In the genomic region with DNA sequence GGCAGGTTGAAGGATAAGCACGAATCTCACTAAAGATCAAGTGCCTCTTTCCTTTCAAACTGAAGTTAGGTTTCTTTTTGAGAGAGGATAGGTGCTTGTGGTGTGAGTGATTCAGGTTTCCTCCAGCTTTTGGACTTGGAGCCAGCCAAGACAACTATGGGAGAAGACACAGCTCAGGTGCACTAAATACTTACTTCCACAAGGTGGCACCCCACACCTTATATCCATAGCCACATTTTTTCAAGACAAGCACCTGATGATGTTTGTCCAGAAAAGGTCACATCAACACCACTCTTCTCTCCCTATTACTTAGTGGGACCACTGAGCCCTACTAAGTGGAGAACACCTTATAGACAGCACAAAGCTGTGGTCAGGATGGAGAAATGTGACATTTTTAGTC, we compare ENCODE assay signal across 8 mouse cellular contexts. TPM values are rescaled to one million over a fixed set of nuclear protein-coding genes. Genes with fewer than 3 reads are reported as not detected.
DNase-seq lines count a peak whose midpoint lies in the region; ATAC-seq and TF ChIP-seq lines count a peak whose summit lies in the region.

No protein-coding gene starts in this region.

- no peaks in the 10 kb centered on the region for H3K36me3 ChIP-seq in heart, embryonic 10.5 days
- no peaks in the 10 kb centered on the region for H3K36me3 ChIP-seq in thymus, adult 2 months (ENCODE audit: control insufficient read depth, insufficient read depth, low read length)
- H3K36me3 ChIP-seq in stomach, postnatal 0 days (ENCODE audit: control insufficient read depth, insufficient read depth, low read length), result no peaks in the 10 kb centered on the region

- no peak for TF ChIP-seq POLR2A in thymus, adult 2 months (IDR thresholded peaks at IDR 0.05; ENCODE audit: control insufficient read depth, extremely low read depth, insufficient read depth, low read length, poor library complexity)

- H3K9ac ChIP-seq in stomach, postnatal 0 days (ENCODE audit: low read length), result no peak overlapping the region

- 5% methylated on average over 1 of the region's 1 CpGs for WGBS in heart, embryonic 10.5 days
- 0% methylated on average over 1 of the region's 1 CpGs for WGBS in thymus, adult 2 months
- WGBS in stomach, postnatal 0 days, result 9% methylated on average over 1 of the region's 1 CpGs

- no peaks in the 10 kb centered on the region for H3K9me3 ChIP-seq in heart, embryonic 10.5 days
- H3K9me3 ChIP-seq in stomach, postnatal 0 days (ENCODE audit: control insufficient read depth, low read length), result no peaks in the 10 kb centered on the region

- H3K4me1 ChIP-seq in heart, embryonic 10.5 days, result no peaks in the 10 kb centered on the region
- H3K4me1 ChIP-seq in thymus, adult 2 months (replicated peaks; ENCODE audit: control insufficient read depth, insufficient read depth, low read length), result no peaks in the 10 kb centered on the region
- H3K4me1 ChIP-seq in stomach, postnatal 0 days (replicated peaks; ENCODE audit: control insufficient read depth, insufficient read depth), result no peaks in the 10 kb centered on the region

- TF ChIP-seq CTCF in thymus, adult 2 months (IDR thresholded peaks at IDR 0.05; ENCODE audit: borderline replicate concordance, control insufficient read depth, extremely low read depth, insufficient read depth, low read length, poor library complexity), result no peak
- peak; percentile 68 for TF ChIP-seq CTCF in stomach, postnatal 0 days (IDR thresholded peaks at IDR 0.05; ENCODE audit: low read depth)

- H3K27me3 ChIP-seq in heart, embryonic 10.5 days (ENCODE audit: insufficient read depth, poor library complexity, severe bottlenecking), result no peaks in the 10 kb centered on the region
- no peaks in the 10 kb centered on the region for H3K27me3 ChIP-seq in thymus, adult 2 months (ENCODE audit: control insufficient read depth, insufficient read depth, low read length)
- no peaks in the 10 kb centered on the region for H3K27me3 ChIP-seq in stomach, postnatal 0 days (ENCODE audit: control insufficient read depth, insufficient read depth, low read length)

- H3K4me3 ChIP-seq in heart, embryonic 10.5 days, result no peak overlapping the region
- H3K4me3 ChIP-seq in thymus, adult 2 months (ENCODE audit: control insufficient read depth, insufficient read depth, low read length), result no peak overlapping the region
- H3K4me3 ChIP-seq in stomach, postnatal 0 days (ENCODE audit: low read depth, low read length), result no peak overlapping the region

- DNase-seq in heart, adult 18-20 months, result peak; percentile 2 to 8
- no peak for DNase-seq in heart, embryonic 10.5 days (ENCODE audit: low spot score)
- DNase-seq in thymus, adult 2 months, result peak; percentile 9
- DNase-seq in thymus, adult 18-20 months, result no peak
- DNase-seq in cerebellum, adult 9-10 months, result peak; percentile 40
- DNase-seq in kidney, postnatal 4 days, result peak; percentile 12 to 34
- no peak for DNase-seq in stomach, postnatal 0 days (ENCODE audit: low spot score)
- no peak for DNase-seq in ovary, adult 18-20 months (ENCODE audit: low spot score)

- no peak for ATAC-seq in stomach, postnatal 0 days (ENCODE audit: low FRiP score, low TSS enrichment)

- H3K4me2 ChIP-seq in stomach, postnatal 0 days (replicated peaks; ENCODE audit: low read depth), result no peak overlapping the region

- no peak for TF ChIP-seq EP300 in stomach, postnatal 0 days (optimal IDR thresholded peaks at IDR 0.05)

- no peak overlapping the region for H3K27ac ChIP-seq in heart, embryonic 10.5 days
- H3K27ac ChIP-seq in thymus, adult 2 months (ENCODE audit: control insufficient read depth, insufficient read depth, low read length), result no peak overlapping the region
- no peak overlapping the region for H3K27ac ChIP-seq in stomach, postnatal 0 days (replicated peaks)

RNA-seq across cellular contexts. Expression of gene Crlf2, which starts 52.1 kb away (rescaled TPM):
- total RNA-seq in heart, adult 18-20 months (2021), result 1 to 10 TPM; 6.4 to 8.5 TPM
- 7.5 and 9.3 TPM in 2 replicates for polyA plus RNA-seq in heart, embryonic 10.5 days (2016; fragmentation: Nextera tagmentation; extraction: Ambion mirVana)
- polyA plus RNA-seq in thymus, adult 2 months (2012; rRNA removed), result 54.4 and 57.9 TPM in 2 replicates
- 8.7 and 9.9 TPM in 2 replicates for polyA plus RNA-seq in stomach, postnatal 0 days (2015; fragmentation: Nextera tagmentation; extraction: Ambion mirVana)

Comparison
In these comparisons a context has a peak if more than half of its experiments do, and no peak if none do; other contexts are left out.
1. DNase-seq: peak in heart, adult 18-20 months (2 of 2), thymus, adult 2 months (single experiment), cerebellum, adult 9-10 months (single experiment) and kidney, postnatal 4 days (2 of 2); none in heart, embryonic 10.5 days (single experiment), thymus, adult 18-20 months (0 of 2), stomach, postnatal 0 days (single experiment) and ovary, adult 18-20 months (single experiment).